Mouse (Mus musculus) embryonic facial prominence, embryonic 13.5 days (tissue): ENCODE results near the gene Aqp7. TPM values are rescaled to one million over a fixed set of nuclear protein-coding genes. Genes with fewer than 3 reads are reported as not detected.

ENCODE experiments used
- ATAC-seq: fragments of 200-750 bp; cut with Nextera tagmentation; 2 replicates; pipeline ENCODE4 v1.8.0; 2017; ENCODE audit warnings: low read depth; ENCODE audit not compliant: insufficient number of reproducible peaks, insufficient read depth, low FRiP score, low TSS enrichment
- H3K27ac ChIP-seq: fragments of 300-500 bp; sonication (generic); 2 replicates; pipeline ENCODE4 v1.5.1; 2015; ENCODE audit warnings: moderate library complexity, mild to moderate bottlenecking, inconsistent platforms
- H3K27me3 ChIP-seq: fragments of 300-500 bp; sonication (generic); 2 replicates; pipeline ENCODE4 v1.6.1; 2015; ENCODE audit warnings: mild to moderate bottlenecking, inconsistent platforms
- H3K36me3 ChIP-seq: fragments of 300-500 bp; sonication (generic); 2 replicates; pipeline ENCODE4 v1.6.1; 2015; ENCODE audit warnings: mild to moderate bottlenecking, inconsistent platforms
- H3K4me1 ChIP-seq: fragments of 300-500 bp; sonication (generic); 2 replicates; pipeline ENCODE4 v1.6.1; 2015; ENCODE audit warnings: inconsistent platforms
- H3K4me2 ChIP-seq: fragments of 300-500 bp; sonication (generic); 2 replicates; pipeline ENCODE4 v1.6.1; 2015; ENCODE audit warnings: moderate library complexity, mild to moderate bottlenecking, inconsistent platforms
- H3K4me3 ChIP-seq: fragments of 300-500 bp; sonication (generic); 2 replicates; pipeline ENCODE4 v1.5.1; 2015; ENCODE audit warnings: mild to moderate bottlenecking, inconsistent platforms
- H3K9ac ChIP-seq: fragments of 300-500 bp; sonication (generic); 2 replicates; pipeline ENCODE4 v1.6.1; 2015; ENCODE audit warnings: mild to moderate bottlenecking, inconsistent platforms
- H3K9me3 ChIP-seq: fragments of 300-500 bp; sonication (generic); 2 replicates; pipeline ENCODE4 v1.6.1; 2016; ENCODE audit warnings: inconsistent platforms
- WGBS: fragments of 180-500 bp; shearing (Covaris S2); methylation state at CpG from one replicate; pipeline ENCODE4 v1.1.7; 2015; ENCODE audit warnings: mixed read lengths; 5-methylcytosine and 5-hydroxymethylcytosine counted together
- microRNA-seq: library from miRNA; unstranded; fragments of <30 nt; microRNA quantifications from one replicate; pipeline ENCODE4, GENCODE M21; 2016
- polyA plus RNA-seq: library from polyadenylated mRNA; unstranded; fragments of >200 nt; fragmentation: Nextera tagmentation; extraction: Ambion mirVana; gene quantifications from 2 replicates; pipeline ENCODE4 v1.2.1, GENCODE M21; 2015

The Aqp7 gene
- polyA plus RNA-seq, 1 experiment from 2014 or later: 0.10 TPM

- H3K9me3 ChIP-seq: no peaks in the 10 kb centered on the region
- no peak overlapping the region for H3K4me3 ChIP-seq
- H3K4me2 ChIP-seq: no peak overlapping the region
- ATAC-seq: no peak
- peaks cover 90% of the 10 kb centered on the region for H3K36me3 ChIP-seq
- H3K4me1 ChIP-seq: no peaks in the 10 kb centered on the region
- H3K9ac ChIP-seq: no peak overlapping the region
- H3K27me3 ChIP-seq: no peaks in the 10 kb centered on the region
- 84% methylated on average over 6 of the region's 6 CpGs for WGBS
- no peak overlapping the region for H3K27ac ChIP-seq
Observed at GRCm38 (mm10) chr4:40989633-40990032, 58.3 kb downstream of the Aqp7 start.

GRCm38 (mm10) chr4:40983686-40984085 is 64.3 kb downstream of the Aqp7 start:
- H3K9me3 ChIP-seq: no peaks in the 10 kb centered on the region
- no peaks in the 10 kb centered on the region for H3K4me1 ChIP-seq
- no peak overlapping the region for H3K4me2 ChIP-seq
- H3K9ac ChIP-seq: no peak overlapping the region
- 89% methylated on average over 1 of the region's 1 CpGs for WGBS
- no peak for ATAC-seq
- H3K4me3 ChIP-seq: no peak overlapping the region
- no peak overlapping the region for H3K27ac ChIP-seq
- peaks cover 93% of the 10 kb centered on the region for H3K36me3 ChIP-seq
- no peaks in the 10 kb centered on the region for H3K27me3 ChIP-seq

Small RNA genes lying within 50 kb of the gene (microRNA-seq; reads per million reads assigned to microRNA genes)
- gene Mir3094: 2.0 reads per million, percentile 4 among the genes with 10 or more reads in this experiment

Other genes with a start within 250 kb of the Aqp7 start
- gene B4galt1, start 194.1 kb downstream of the Aqp7 start, polyA plus RNA-seq: 39.7 and 39.9 TPM in 2 replicates
- not detected in 2 replicates for gene Spink4, start 128.1 kb downstream of the Aqp7 start, polyA plus RNA-seq
- gene Bag1, start 99.8 kb downstream of the Aqp7 start, polyA plus RNA-seq: 233 and 253 TPM in 2 replicates
- gene Chmp5, start 99.7 kb downstream of the Aqp7 start, polyA plus RNA-seq: 114 and 129 TPM in 2 replicates
- 101 and 107 TPM in 2 replicates for gene Nfx1, start 77.2 kb downstream of the Aqp7 start, polyA plus RNA-seq
- 20.0 and 27.9 TPM in 2 replicates for gene Aqp3, start 50.0 kb upstream of the Aqp7 start, polyA plus RNA-seq
- gene Nol6, start 76.3 kb upstream of the Aqp7 start, polyA plus RNA-seq: 25.3 and 27.9 TPM in 2 replicates
- 93.3 and 94.0 TPM in 2 replicates for gene Ube2r2, start 87.6 kb upstream of the Aqp7 start, polyA plus RNA-seq
- 65.9 and 70.0 TPM in 2 replicates for gene Ubap2, start 227.0 kb upstream of the Aqp7 start, polyA plus RNA-seq